ENCODE assay signal across 9 mouse cellular contexts in the genomic region with DNA sequence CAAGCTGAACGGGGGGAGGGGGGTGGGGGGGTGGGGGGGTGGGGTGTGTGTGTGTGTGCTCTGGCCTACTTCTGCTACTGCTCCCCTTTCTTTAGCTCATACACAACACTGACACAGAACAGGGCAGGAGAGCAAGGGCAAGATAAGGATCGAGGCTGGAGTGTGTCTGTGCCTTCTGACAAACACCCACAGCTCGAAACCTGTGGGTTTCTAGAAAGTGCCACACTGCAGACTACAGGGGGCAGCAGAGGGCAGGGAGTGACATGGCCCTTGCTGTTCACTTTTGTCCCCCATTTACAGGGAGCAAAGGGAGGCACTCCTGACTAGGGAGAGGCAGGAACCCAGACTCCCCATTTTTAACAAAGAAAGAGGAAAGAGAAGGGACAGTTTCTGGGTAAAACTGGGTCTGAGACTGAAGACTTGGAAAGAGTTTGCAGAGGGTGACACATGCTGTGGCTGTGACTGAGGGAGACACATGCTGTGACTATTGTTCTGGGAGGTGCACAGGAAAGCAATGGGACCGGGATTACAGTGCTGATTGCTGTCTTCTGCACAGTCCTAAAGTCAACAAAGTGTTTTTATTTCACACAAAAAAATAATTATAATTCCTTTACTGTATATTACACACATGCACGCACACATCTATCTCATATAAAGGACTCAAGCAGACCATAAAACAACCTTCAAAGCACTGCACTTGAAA. TPM values are rescaled to one million over a fixed set of nuclear protein-coding genes. Genes with fewer than 3 reads are reported as not detected.
DNase-seq lines count a peak whose midpoint lies in the region; ATAC-seq and TF ChIP-seq lines count a peak whose summit lies in the region.
"Had no signal": no experiment of that assay in that cellular context is flagged by ENCODE, and none has a peak within 500 bp of the region (broad histone marks: within the 10 kb centered on the region; RNA-seq: fewer than 3 reads in every experiment).

No protein-coding gene starts in this region.

- no peaks in the 10 kb centered on the region for H3K9me3 ChIP-seq in liver, embryonic 12.5 days (replicated peaks)
- no peaks in the 10 kb centered on the region for H3K9me3 ChIP-seq in intestine, embryonic 14.5 days (ENCODE audit: control insufficient read depth, low read length)
- no peaks in the 10 kb centered on the region for H3K9me3 ChIP-seq in lung, embryonic 14.5 days (ENCODE audit: low read depth, low read length)
- H3K9me3 ChIP-seq: neural tube, embryonic 12.5 days had no signal

- H3K9ac ChIP-seq in liver, embryonic 12.5 days, result no peak overlapping the region
- no peak overlapping the region for H3K9ac ChIP-seq in intestine, embryonic 14.5 days (ENCODE audit: low read length)
- no peak overlapping the region for H3K9ac ChIP-seq in lung, embryonic 14.5 days
- H3K9ac ChIP-seq: neural tube, embryonic 12.5 days had no signal

- H3K27ac ChIP-seq in liver, embryonic 12.5 days, result no peak overlapping the region
- H3K27ac ChIP-seq in intestine, embryonic 14.5 days (ENCODE audit: low read depth), result no peak overlapping the region
- no peak overlapping the region for H3K27ac ChIP-seq in lung, embryonic 14.5 days (ENCODE audit: low read depth)
- H3K27ac ChIP-seq: neural tube, embryonic 12.5 days had no signal

- peaks cover 4% of the 10 kb centered on the region; the same call in 1 of the 2 replicates for H3K4me1 ChIP-seq in liver, embryonic 12.5 days
- no peaks in the 10 kb centered on the region for H3K4me1 ChIP-seq in intestine, embryonic 14.5 days (replicated peaks; ENCODE audit: control insufficient read depth, insufficient read depth, low read length)
- H3K4me1 ChIP-seq in lung, embryonic 14.5 days (ENCODE audit: insufficient read depth), result 0 out of 2 replicates have a peak, but pooled peaks cover 7% of the 10 kb centered on the region
- H3K4me1 ChIP-seq: neural tube, embryonic 12.5 days had no signal

- peak; percentile 77 for TF ChIP-seq CTCF in lung, embryonic 14.5 days (IDR thresholded peaks at IDR 0.05; ENCODE audit: low read depth)

- WGBS in liver, embryonic 12.5 days (ENCODE audit: insufficient replicate concordance), result 37% methylated on average over 5 of the region's 5 CpGs
- 61% methylated on average over 5 of the region's 5 CpGs for WGBS in intestine, embryonic 14.5 days
- WGBS in lung, embryonic 14.5 days, result 59% methylated on average over 5 of the region's 5 CpGs

- H3K4me3 ChIP-seq in liver, embryonic 12.5 days, result no peak overlapping the region
- no peak overlapping the region for H3K4me3 ChIP-seq in intestine, embryonic 14.5 days (ENCODE audit: low read depth, low read length)
- H3K4me3 ChIP-seq in lung, embryonic 14.5 days (ENCODE audit: low read depth, low read length), result no peak overlapping the region
- H3K4me3 ChIP-seq: neural tube, embryonic 12.5 days had no signal

- H3K36me3 ChIP-seq in liver, embryonic 12.5 days, result no peaks in the 10 kb centered on the region
- H3K36me3 ChIP-seq in intestine, embryonic 14.5 days (ENCODE audit: control insufficient read depth, insufficient read depth, low read length), result peaks cover 9% of the 10 kb centered on the region; the same call in 1 of the 2 replicates
- H3K36me3 ChIP-seq in lung, embryonic 14.5 days (ENCODE audit: insufficient read depth), result 0 out of 2 replicates have a peak, but pooled peaks cover 4% of the 10 kb centered on the region

- no peak overlapping the region for H3K4me2 ChIP-seq in liver, embryonic 12.5 days
- H3K4me2 ChIP-seq in intestine, embryonic 14.5 days (ENCODE audit: low read length), result no peak overlapping the region
- no peak overlapping the region for H3K4me2 ChIP-seq in lung, embryonic 14.5 days
- H3K4me2 ChIP-seq: neural tube, embryonic 12.5 days had no signal

- no peak for ATAC-seq in liver, embryonic 12.5 days
- 0 out of 2 replicates have a peak, but pooled peaks have one; percentile 63 for ATAC-seq in intestine, embryonic 14.5 days (replicated peaks; ENCODE audit: low FRiP score, low TSS enrichment, low read depth)
- ATAC-seq in lung, embryonic 14.5 days (ENCODE audit: insufficient read depth), result no peak

- DNase-seq in liver (peak; percentile 67), ZHBTc4 (ENCODE audit: low read depth, low spot score) (peak; percentile 65), MN1 (ENCODE audit: low spot score) (no peak)
- peak; percentile 62 for DNase-seq in embryo, embryonic 11 days
- DNase-seq in intestine, embryonic 14.5 days (ENCODE audit: low spot score), result no peak
- DNase-seq in lung, embryonic 14.5 days, result peak; percentile 73
- DNase-seq in retina, embryonic 14.5 days (ENCODE audit: low spot score), result peak; percentile 78

- H3K27me3 ChIP-seq in liver, embryonic 12.5 days (replicated peaks), result no peaks in the 10 kb centered on the region
- no peaks in the 10 kb centered on the region for H3K27me3 ChIP-seq in intestine, embryonic 14.5 days (replicated peaks; ENCODE audit: control insufficient read depth, insufficient read depth, low read length)
- H3K27me3 ChIP-seq in lung, embryonic 14.5 days (ENCODE audit: insufficient read depth, low read length), result no peaks in the 10 kb centered on the region
- H3K27me3 ChIP-seq: neural tube, embryonic 12.5 days had no signal

RNA-seq across cellular contexts. Expression of a gene that starts 16.1 kb away (rescaled TPM):
- polyA plus RNA-seq in liver, embryonic 12.5 days (2016; fragmentation: Nextera tagmentation; extraction: Ambion mirVana), result 13.1 and 14.1 TPM in 2 replicates
- 54.5 and 60.3 TPM in 2 replicates for polyA plus RNA-seq in intestine, embryonic 14.5 days (2014; fragmentation: Nextera tagmentation; extraction: Ambion mirVana)
- polyA plus RNA-seq in lung, embryonic 14.5 days (2014; fragmentation: Nextera tagmentation; extraction: Ambion mirVana), result 48.8 and 52.6 TPM in 2 replicates

Comparison
In these comparisons a context has a peak if more than half of its experiments do, and no peak if none do; other contexts are left out.
1. DNase-seq: peak in liver (single experiment), ZHBTc4 (single experiment), embryo, embryonic 11 days (single experiment), lung, embryonic 14.5 days (single experiment) and retina, embryonic 14.5 days (single experiment); none in intestine, embryonic 14.5 days (single experiment) and MN1 (single experiment).